Mouse (Mus musculus) C2C12 (cell line): Measurements from ENCODE around the gene Adcyap1r1.

Experiments
- CTCF ChIP-seq: IDR thresholded peaks from one replicate; pipeline ENCODE4 v1.5.1; 2011; ENCODE audit not compliant: control insufficient read depth, insufficient read depth, insufficient read length
- MAX ChIP-seq: IDR thresholded peaks from one replicate; pipeline ENCODE4 v1.6.1; 2011; ENCODE audit warnings: mild to moderate bottlenecking, control low read depth
- MYOG ChIP-seq: IDR thresholded peaks from one replicate; pipeline ENCODE4 v1.6.1; 2011; ENCODE audit not compliant: control insufficient read depth, insufficient read length; ENCODE audit errors: extremely low read depth
- USF1 ChIP-seq: IDR thresholded peaks from one replicate; pipeline ENCODE4 v1.6.1; 2011; ENCODE audit warnings: low read depth, mild to moderate bottlenecking, control low read depth, moderate library complexity

DNA sequence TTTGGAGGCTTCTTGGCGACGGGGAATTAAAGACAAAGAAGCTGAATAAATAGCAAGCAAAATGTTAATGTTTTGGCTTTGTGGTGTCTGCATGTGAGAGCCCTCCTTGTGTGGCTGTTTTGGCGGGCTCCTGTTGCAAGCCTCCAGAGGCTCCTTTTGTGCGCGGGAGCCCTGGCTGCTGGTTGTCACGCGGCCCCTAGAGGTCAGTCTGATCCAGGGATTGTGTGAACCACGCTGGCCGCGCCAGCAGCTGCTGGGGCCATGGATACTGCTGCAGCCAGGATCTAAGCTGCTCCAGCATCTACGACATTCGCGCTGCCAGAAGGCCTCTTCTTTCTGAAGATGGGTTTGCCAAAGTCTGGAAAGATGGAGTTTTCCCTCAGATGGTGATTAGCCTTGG, 99.1 kb downstream of the Adcyap1r1 start:
- TF ChIP-seq CTCF (no peak), USF1 (no peak), MYOG (no peak), MAX (no peak)
